Mouse (Mus musculus): ENCODE measurements around the gene Hexim1.
A peak's percentile ranks its signal among the peaks of the same experiment; 100 is the strongest.

Hexim1 gene

GRCm38 (mm10) chr11:103116008-103116818 lies at the start of gene Hexim1:
Gene Hexim1 (plus strand): TSS chr11:103116231.
- DNase-seq = peak; percentile 100

GRCm38 (mm10) chr11:103067051-103067361 lies 49.0 kb upstream of the Hexim1 start:
- no peak for DNase-seq

- DNase-seq = no peak
Measured at GRCm38 (mm10) chr11:103067457-103068001, 48.5 kb upstream of the Hexim1 start.

GRCm38 (mm10) chr11:103068272-103068671 lies 47.8 kb upstream of the Hexim1 start:
- DNase-seq = no peak

GRCm38 (mm10) chr11:103068884-103069283 lies 47.1 kb upstream of the Hexim1 start:
- DNase-seq = no peak

GRCm38 (mm10) chr11:103069731-103070130 lies 46.3 kb upstream of the Hexim1 start:
- DNase-seq = no peak

GRCm38 (mm10) chr11:103070322-103070880 lies 45.6 kb upstream of the Hexim1 start:
- no peak for DNase-seq

- DNase-seq = no peak
Measured at GRCm38 (mm10) chr11:103073671-103074070, 42.4 kb upstream of the Hexim1 start.

- DNase-seq = no peak
Measured at GRCm38 (mm10) chr11:103074121-103074650, 41.8 kb upstream of the Hexim1 start.

- DNase-seq = no peak
Measured at GRCm38 (mm10) chr11:103074796-103075323, 41.2 kb upstream of the Hexim1 start.

- DNase-seq = peak; percentile 50
Measured at GRCm38 (mm10) chr11:103076010-103076409, 40.0 kb upstream of the Hexim1 start.

- DNase-seq = no peak
Measured at GRCm38 (mm10) chr11:103076581-103076980, 39.5 kb upstream of the Hexim1 start.

- no peak for DNase-seq
Measured at GRCm38 (mm10) chr11:103078131-103078530, 37.9 kb upstream of the Hexim1 start.

- DNase-seq = no peak
Measured at GRCm38 (mm10) chr11:103080323-103081091, 35.5 kb upstream of the Hexim1 start.

- DNase-seq = no peak
Measured at GRCm38 (mm10) chr11:103081631-103082030, 34.4 kb upstream of the Hexim1 start.

GRCm38 (mm10) chr11:103093306-103093705 lies 22.7 kb upstream of the Hexim1 start:
- DNase-seq = no peak

- DNase-seq = no peak
Measured at GRCm38 (mm10) chr11:103093862-103094833, 21.9 kb upstream of the Hexim1 start.

- no peak for DNase-seq
Measured at GRCm38 (mm10) chr11:103095107-103095670, 20.8 kb upstream of the Hexim1 start.

GRCm38 (mm10) chr11:103095801-103096200 lies 20.2 kb upstream of the Hexim1 start:
- no peak for DNase-seq

- DNase-seq = no peak
Measured at GRCm38 (mm10) chr11:103096979-103097894, 18.8 kb upstream of the Hexim1 start.
